Mouse (Mus musculus): ENCODE data around the gene Akap10. TPM values are rescaled to one million over a fixed set of nuclear protein-coding genes. Genes with fewer than 3 reads are reported as not detected.
A peak's percentile ranks its signal among the peaks of the same experiment; 100 is the strongest.
"Not testable (repeated sequence)": the region's sequence is repeated elsewhere in the genome, so short reads cannot be mapped to it uniquely, and the experiment has no call there.

Gene Akap10
- polyA plus RNA-seq, 1 experiment from 2014 or later: 7.1 TPM

- Histone ChIP-seq H3K27ac (replicated peaks) (peak overlapping the region; percentile 90), H3K4me3 (ENCODE audit: low read depth, low read length) (peak overlapping the region; percentile 71), H3K4me1 (replicated peaks; ENCODE audit: control insufficient read depth, insufficient read depth) (no peaks in the 10 kb centered on the region), H3K9ac (ENCODE audit: low read length) (peak overlapping the region; percentile 87), H3K27me3 (ENCODE audit: control insufficient read depth, insufficient read depth, low read length) (no peaks in the 10 kb centered on the region), H3K36me3 (ENCODE audit: control insufficient read depth, insufficient read depth, low read length) (no peaks in the 10 kb centered on the region), H3K9me3 (ENCODE audit: control insufficient read depth, low read length) (no peaks in the 10 kb centered on the region), H3K4me2 (replicated peaks; ENCODE audit: low read depth) (peak overlapping the region; percentile 88)
- DNase-seq (ENCODE audit: low spot score) (peak; percentile 82), ATAC-seq (ENCODE audit: low FRiP score, low TSS enrichment) (peak; percentile 72)
- TF ChIP-seq CTCF (IDR thresholded peaks at IDR 0.05; ENCODE audit: low read depth) (peak; percentile 71), EP300 (optimal IDR thresholded peaks at IDR 0.05) (no peak)
- under 1% methylated on average over 78 of the region's 87 CpGs for WGBS
These were observed 75.7 kb downstream of the Akap10 start for GRCm38 (mm10) chr11:61854211-61854987.

- TF ChIP-seq EP300 (optimal IDR thresholded peaks at IDR 0.05) (no peak), CTCF (IDR thresholded peaks at IDR 0.05; ENCODE audit: low read depth) (no peak)
- peak overlapping the region; percentile 71 for H3K4me3 ChIP-seq (ENCODE audit: low read depth, low read length)
- H3K27me3 ChIP-seq (ENCODE audit: control insufficient read depth, insufficient read depth, low read length): no peaks in the 10 kb centered on the region
- ATAC-seq (ENCODE audit: low FRiP score, low TSS enrichment): no peak
- no peak overlapping the region; the same call in 1 of the 2 replicates for H3K27ac ChIP-seq (replicated peaks)
- H3K4me1 ChIP-seq (replicated peaks; ENCODE audit: control insufficient read depth, insufficient read depth): no peaks in the 10 kb centered on the region
- no peak for DNase-seq (ENCODE audit: low spot score)
- H3K4me2 ChIP-seq (replicated peaks; ENCODE audit: low read depth): peak overlapping the region; percentile 88
- H3K36me3 ChIP-seq (ENCODE audit: control insufficient read depth, insufficient read depth, low read length): no peaks in the 10 kb centered on the region
- 11% methylated on average over 5 of the region's 5 CpGs for WGBS
- no peaks in the 10 kb centered on the region for H3K9me3 ChIP-seq (ENCODE audit: control insufficient read depth, low read length)
- peak overlapping the region; percentile 87 for H3K9ac ChIP-seq (ENCODE audit: low read length)
These were observed 76.4 kb downstream of the Akap10 start for GRCm38 (mm10) chr11:61853659-61854058.

- Histone ChIP-seq H3K9me3 (ENCODE audit: control insufficient read depth, low read length) (no peaks in the 10 kb centered on the region), H3K4me1 (replicated peaks; ENCODE audit: control insufficient read depth, insufficient read depth) (no peaks in the 10 kb centered on the region), H3K4me2 (replicated peaks; ENCODE audit: low read depth) (no peak overlapping the region), H3K36me3 (ENCODE audit: control insufficient read depth, insufficient read depth, low read length) (no peaks in the 10 kb centered on the region), H3K27me3 (ENCODE audit: control insufficient read depth, insufficient read depth, low read length) (no peaks in the 10 kb centered on the region), H3K4me3 (ENCODE audit: low read depth, low read length) (no peak overlapping the region), H3K27ac (replicated peaks) (no peak overlapping the region), H3K9ac (ENCODE audit: low read length) (no peak overlapping the region)
- DNase-seq (ENCODE audit: low spot score) (no peak), ATAC-seq (ENCODE audit: low FRiP score, low TSS enrichment) (no peak)
- no peak for TF ChIP-seq CTCF (IDR thresholded peaks at IDR 0.05; ENCODE audit: low read depth)
- TF ChIP-seq EP300 (optimal IDR thresholded peaks at IDR 0.05): no peak
These were observed 77.1 kb downstream of the Akap10 start for GRCm38 (mm10) chr11:61852916-61853315.

GRCm38 (mm10) chr11:61851195-61851594 lies 78.9 kb downstream of the Akap10 start:
- TF ChIP-seq CTCF (IDR thresholded peaks at IDR 0.05; ENCODE audit: low read depth) (no peak), EP300 (optimal IDR thresholded peaks at IDR 0.05) (no peak)
- ATAC-seq (ENCODE audit: low FRiP score, low TSS enrichment) (no peak), DNase-seq (ENCODE audit: low spot score) (no peak)
- WGBS: 88% methylated on average over 3 of the region's 3 CpGs
- Histone ChIP-seq H3K27me3 (ENCODE audit: control insufficient read depth, insufficient read depth, low read length) (no peaks in the 10 kb centered on the region), H3K4me1 (replicated peaks; ENCODE audit: control insufficient read depth, insufficient read depth) (no peaks in the 10 kb centered on the region), H3K36me3 (ENCODE audit: control insufficient read depth, insufficient read depth, low read length) (no peaks in the 10 kb centered on the region), H3K27ac (replicated peaks) (no peak overlapping the region), H3K4me3 (ENCODE audit: low read depth, low read length) (no peak overlapping the region), H3K9ac (ENCODE audit: low read length) (no peak overlapping the region), H3K4me2 (replicated peaks; ENCODE audit: low read depth) (no peak overlapping the region), H3K9me3 (ENCODE audit: control insufficient read depth, low read length) (no peaks in the 10 kb centered on the region)

- H3K36me3 ChIP-seq (ENCODE audit: control insufficient read depth, insufficient read depth, low read length); H3K4me1 ChIP-seq (replicated peaks; ENCODE audit: control insufficient read depth, insufficient read depth); H3K4me2 ChIP-seq (replicated peaks; ENCODE audit: low read depth); H3K27me3 ChIP-seq (ENCODE audit: control insufficient read depth, insufficient read depth, low read length); H3K9ac ChIP-seq (ENCODE audit: low read length); DNase-seq (ENCODE audit: low spot score); ATAC-seq (ENCODE audit: low FRiP score, low TSS enrichment); H3K4me3 ChIP-seq (ENCODE audit: low read depth, low read length); H3K9me3 ChIP-seq (ENCODE audit: control insufficient read depth, low read length); H3K27ac ChIP-seq (replicated peaks): not testable (repeated sequence)
- whole genome bisulfite sequencing: 68% methylated on average over 3 of the region's 3 CpGs
These were observed 89.4 kb downstream of the Akap10 start for GRCm38 (mm10) chr11:61840663-61841062.

- Histone ChIP-seq H3K9ac (ENCODE audit: low read length) (no peak overlapping the region), H3K27me3 (ENCODE audit: control insufficient read depth, insufficient read depth, low read length) (no peaks in the 10 kb centered on the region), H3K4me2 (replicated peaks; ENCODE audit: low read depth) (no peak overlapping the region), H3K4me3 (ENCODE audit: low read depth, low read length) (no peak overlapping the region), H3K27ac (replicated peaks) (no peak overlapping the region), H3K36me3 (ENCODE audit: control insufficient read depth, insufficient read depth, low read length) (peaks cover 7% of the 10 kb centered on the region; the same call in 1 of the 2 replicates), H3K9me3 (ENCODE audit: control insufficient read depth, low read length) (no peaks in the 10 kb centered on the region), H3K4me1 (replicated peaks; ENCODE audit: control insufficient read depth, insufficient read depth) (no peaks in the 10 kb centered on the region)
- DNase-seq (ENCODE audit: low spot score) (no peak), ATAC-seq (ENCODE audit: low FRiP score, low TSS enrichment) (no peak)
- TF ChIP-seq EP300 (optimal IDR thresholded peaks at IDR 0.05) (no peak), CTCF (IDR thresholded peaks at IDR 0.05; ENCODE audit: low read depth) (no peak)
These were observed 90.1 kb downstream of the Akap10 start for GRCm38 (mm10) chr11:61839940-61840339.

Measured in stomach, postnatal 0 days (tissue).